Mouse (Mus musculus) midbrain, embryonic 12.5 days (tissue): ENCODE measurements around the gene Ssbp3. TPM values are rescaled to one million over a fixed set of nuclear protein-coding genes. Genes with fewer than 3 reads are reported as not detected.
A peak's percentile ranks its signal among the peaks of the same experiment; 100 is the strongest.

ENCODE experiments used
- ATAC-seq: fragments of 200-750 bp; cut with Nextera tagmentation; 2 replicates; pipeline ENCODE4 v1.8.0; 2017; ENCODE audit warnings: low read depth, moderate TSS enrichment, moderate library complexity; ENCODE audit not compliant: low FRiP score
- H3K27ac ChIP-seq: fragments of 300-500 bp; sonication (generic); replicated peaks from 2 replicates; pipeline ENCODE4 v1.5.1; 2016; ENCODE audit warnings: mild to moderate bottlenecking
- H3K27me3 ChIP-seq: fragments of 300-500 bp; sonication (generic); 2 replicates; pipeline ENCODE4 v1.6.1; 2016; ENCODE audit warnings: mild to moderate bottlenecking
- H3K36me3 ChIP-seq: fragments of 300-500 bp; sonication (generic); 2 replicates; pipeline ENCODE4 v1.6.1; 2016
- H3K4me1 ChIP-seq: fragments of 300-500 bp; sonication (generic); 2 replicates; pipeline ENCODE4 v1.6.1; 2016
- H3K4me2 ChIP-seq: fragments of 300-500 bp; sonication (generic); replicated peaks from 2 replicates; pipeline ENCODE4 v1.6.1; 2016; ENCODE audit warnings: mild to moderate bottlenecking, moderate library complexity
- H3K4me3 ChIP-seq: fragments of 300-500 bp; sonication (generic); 2 replicates; pipeline ENCODE4 v1.5.1; 2016; ENCODE audit warnings: mild to moderate bottlenecking
- H3K9ac ChIP-seq: fragments of 300-500 bp; sonication (generic); replicated peaks from 2 replicates; pipeline ENCODE4 v1.6.1; 2016; ENCODE audit warnings: mild to moderate bottlenecking, moderate library complexity
- H3K9me3 ChIP-seq: fragments of 300-500 bp; sonication (generic); 2 replicates; pipeline ENCODE4 v1.6.1; 2016; ENCODE audit warnings: mild to moderate bottlenecking
- WGBS: fragments of 180-500 bp; shearing (Covaris S2); methylation state at CpG from one replicate; pipeline ENCODE4 v1.1.7; 2016; 5-methylcytosine and 5-hydroxymethylcytosine counted together
- polyA plus RNA-seq: library from polyadenylated mRNA; unstranded; fragments of >200 nt; fragmentation: Nextera tagmentation; extraction: Ambion mirVana; gene quantifications from 2 replicates; pipeline ENCODE4 v1.2.1, GENCODE M21; 2016

Gene Ssbp3
- polyA plus RNA-seq, 1 experiment from 2014 or later, result 277 TPM

GRCm38 (mm10) chr4:106938506-106939222 lies 28.2 kb downstream of the Ssbp3 start:
- ATAC-seq, result no peak
- Histone ChIP-seq H3K4me2 (peak overlapping the region; percentile 38), H3K27ac (peak overlapping the region; percentile 96), H3K4me1 (peaks cover 98% of the 10 kb centered on the region), H3K36me3 (peaks cover 12% of the 10 kb centered on the region; the same call in 1 of the 2 replicates), H3K4me3 (0 out of 2 replicates have a peak overlapping the region, but pooled peaks have one; percentile 8), H3K9ac (peak overlapping the region; percentile 47; the same call in 1 of the 2 replicates), H3K9me3 (no peaks in the 10 kb centered on the region), H3K27me3 (no peaks in the 10 kb centered on the region)
- 54% methylated on average over 8 of the region's 8 CpGs for WGBS

- peak overlapping the region; percentile 96 for H3K27ac ChIP-seq
- H3K9me3 ChIP-seq, result no peaks in the 10 kb centered on the region
- H3K4me3 ChIP-seq, result 0 out of 2 replicates have a peak overlapping the region, but pooled peaks have one; percentile 8
- WGBS, result 8% methylated on average over 6 of the region's 6 CpGs
- ATAC-seq, result peak; percentile 85
- H3K9ac ChIP-seq, result peak overlapping the region; percentile 47; the same call in 1 of the 2 replicates
- H3K4me1 ChIP-seq, result peaks cover 98% of the 10 kb centered on the region
- peaks cover 5% of the 10 kb centered on the region; the same call in 1 of the 2 replicates for H3K36me3 ChIP-seq
- no peaks in the 10 kb centered on the region for H3K27me3 ChIP-seq
- peak overlapping the region; percentile 38 for H3K4me2 ChIP-seq
Observed at GRCm38 (mm10) chr4:106939223-106939918, 28.9 kb downstream of the Ssbp3 start.

- 57% methylated on average over 4 of the region's 4 CpGs for WGBS
- Histone ChIP-seq H3K36me3 (peaks cover 2% of the 10 kb centered on the region; the same call in 1 of the 2 replicates), H3K9me3 (no peaks in the 10 kb centered on the region), H3K27me3 (no peaks in the 10 kb centered on the region), H3K4me3 (no peak overlapping the region), H3K27ac (peak overlapping the region; percentile 96), H3K9ac (peak overlapping the region; percentile 47), H3K4me2 (peak overlapping the region; percentile 38), H3K4me1 (peaks cover 98% of the 10 kb centered on the region)
- no peak for ATAC-seq
Observed at GRCm38 (mm10) chr4:106939919-106940227, 29.4 kb downstream of the Ssbp3 start.

- H3K4me1 ChIP-seq, result peaks cover 96% of the 10 kb centered on the region
- H3K36me3 ChIP-seq, result 0 out of 2 replicates have a peak, but pooled peaks cover 2% of the 10 kb centered on the region
- WGBS, result 51% methylated on average over 6 of the region's 6 CpGs
- no peaks in the 10 kb centered on the region for H3K27me3 ChIP-seq
- H3K27ac ChIP-seq, result peak overlapping the region; percentile 54
- ATAC-seq, result no peak
- peak overlapping the region; percentile 3; the same call in 1 of the 2 replicates for H3K4me2 ChIP-seq
- H3K4me3 ChIP-seq, result no peak overlapping the region
- H3K9me3 ChIP-seq, result no peaks in the 10 kb centered on the region
- H3K9ac ChIP-seq, result no peak overlapping the region; the same call in 1 of the 2 replicates
Observed at GRCm38 (mm10) chr4:106940945-106941344, 30.4 kb downstream of the Ssbp3 start.

- no peak overlapping the region for H3K4me3 ChIP-seq
- peaks cover 96% of the 10 kb centered on the region for H3K4me1 ChIP-seq
- no peaks in the 10 kb centered on the region for H3K9me3 ChIP-seq
- H3K27me3 ChIP-seq, result no peaks in the 10 kb centered on the region
- no peak overlapping the region for H3K9ac ChIP-seq
- H3K4me2 ChIP-seq, result no peak overlapping the region; the same call in 1 of the 2 replicates
- H3K27ac ChIP-seq, result peak overlapping the region; percentile 54; the same call in 1 of the 2 replicates
- no peak for ATAC-seq
- 0 out of 2 replicates have a peak, but pooled peaks cover 2% of the 10 kb centered on the region for H3K36me3 ChIP-seq
Observed at GRCm38 (mm10) chr4:106941475-106941874, 31.0 kb downstream of the Ssbp3 start.

GRCm38 (mm10) chr4:106942491-106942890 lies 32.0 kb downstream of the Ssbp3 start:
- Histone ChIP-seq H3K9ac (no peak overlapping the region), H3K27ac (no peak overlapping the region), H3K4me2 (no peak overlapping the region), H3K36me3 (0 out of 2 replicates have a peak, but pooled peaks cover 2% of the 10 kb centered on the region), H3K9me3 (no peaks in the 10 kb centered on the region), H3K27me3 (no peaks in the 10 kb centered on the region), H3K4me3 (no peak overlapping the region), H3K4me1 (peaks cover 96% of the 10 kb centered on the region)
- no peak for ATAC-seq
- 96% methylated on average over 4 of the region's 4 CpGs for WGBS

GRCm38 (mm10) chr4:106943627-106944026 lies 33.1 kb downstream of the Ssbp3 start:
- Histone ChIP-seq H3K27me3 (no peaks in the 10 kb centered on the region), H3K9ac (no peak overlapping the region), H3K36me3 (0 out of 2 replicates have a peak, but pooled peaks cover 2% of the 10 kb centered on the region), H3K4me3 (no peak overlapping the region), H3K9me3 (no peaks in the 10 kb centered on the region), H3K4me1 (peaks cover 96% of the 10 kb centered on the region), H3K27ac (no peak overlapping the region), H3K4me2 (no peak overlapping the region)
- WGBS, result 84% methylated on average over 2 of the region's 2 CpGs
- no peak for ATAC-seq

GRCm38 (mm10) chr4:106944898-106945297 lies 34.4 kb downstream of the Ssbp3 start:
- no peak for ATAC-seq
- H3K4me2 ChIP-seq, result no peak overlapping the region
- H3K4me3 ChIP-seq, result no peak overlapping the region
- no peak overlapping the region for H3K27ac ChIP-seq
- H3K36me3 ChIP-seq, result 0 out of 2 replicates have a peak, but pooled peaks cover 2% of the 10 kb centered on the region
- peaks cover 95% of the 10 kb centered on the region for H3K4me1 ChIP-seq
- no peaks in the 10 kb centered on the region for H3K27me3 ChIP-seq
- 80% methylated on average over 3 of the region's 3 CpGs for WGBS
- H3K9ac ChIP-seq, result no peak overlapping the region
- no peaks in the 10 kb centered on the region for H3K9me3 ChIP-seq

GRCm38 (mm10) chr4:106947741-106948140 lies 37.2 kb downstream of the Ssbp3 start:
- Histone ChIP-seq H3K27me3 (no peaks in the 10 kb centered on the region), H3K9ac (no peak overlapping the region), H3K36me3 (peaks cover 6% of the 10 kb centered on the region; the same call in 1 of the 2 replicates), H3K4me2 (no peak overlapping the region), H3K27ac (no peak overlapping the region), H3K4me1 (peaks cover 93% of the 10 kb centered on the region), H3K9me3 (no peaks in the 10 kb centered on the region), H3K4me3 (no peak overlapping the region)
- 89% methylated on average over 3 of the region's 3 CpGs for WGBS
- no peak for ATAC-seq

GRCm38 (mm10) chr4:106948546-106948945 lies 38.0 kb downstream of the Ssbp3 start:
- 66% methylated on average over 7 of the region's 7 CpGs for WGBS
- H3K27me3 ChIP-seq, result no peaks in the 10 kb centered on the region
- no peak overlapping the region for H3K4me2 ChIP-seq
- 0 out of 2 replicates have a peak overlapping the region, but pooled peaks have one; percentile 6 for H3K9ac ChIP-seq
- no peak overlapping the region for H3K4me3 ChIP-seq
- ATAC-seq, result no peak
- no peak overlapping the region for H3K27ac ChIP-seq
- peaks cover 9% of the 10 kb centered on the region; the same call in 1 of the 2 replicates for H3K36me3 ChIP-seq
- H3K9me3 ChIP-seq, result no peaks in the 10 kb centered on the region
- H3K4me1 ChIP-seq, result peaks cover 93% of the 10 kb centered on the region

GRCm38 (mm10) chr4:106949200-106949599 lies 38.7 kb downstream of the Ssbp3 start:
- WGBS, result 38% methylated on average over 6 of the region's 6 CpGs
- Histone ChIP-seq H3K36me3 (peaks cover 9% of the 10 kb centered on the region; the same call in 1 of the 2 replicates), H3K9ac (0 out of 2 replicates have a peak overlapping the region, but pooled peaks have one; percentile 28), H3K27ac (0 out of 2 replicates have a peak overlapping the region, but pooled peaks have one; percentile 4), H3K4me2 (no peak overlapping the region), H3K9me3 (no peaks in the 10 kb centered on the region), H3K4me3 (no peak overlapping the region), H3K4me1 (peaks cover 93% of the 10 kb centered on the region), H3K27me3 (no peaks in the 10 kb centered on the region)
- ATAC-seq, result no peak

- peaks cover 94% of the 10 kb centered on the region for H3K4me1 ChIP-seq
- no peak overlapping the region for H3K4me3 ChIP-seq
- no peak overlapping the region for H3K9ac ChIP-seq
- ATAC-seq, result no peak
- H3K9me3 ChIP-seq, result no peaks in the 10 kb centered on the region
- H3K27ac ChIP-seq, result no peak overlapping the region
- peaks cover 9% of the 10 kb centered on the region; the same call in 1 of the 2 replicates for H3K36me3 ChIP-seq
- H3K27me3 ChIP-seq, result no peaks in the 10 kb centered on the region
- WGBS, result 67% methylated on average over 4 of the region's 4 CpGs
- no peak overlapping the region for H3K4me2 ChIP-seq
Observed at GRCm38 (mm10) chr4:106950801-106951200, 40.3 kb downstream of the Ssbp3 start.
